Mouse (Mus musculus) heart, embryonic 16.5 days (tissue): ENCODE results near the gene Sar1a. TPM values are rescaled to one million over a fixed set of nuclear protein-coding genes. Genes with fewer than 3 reads are reported as not detected.

ENCODE experiments used
- ATAC-seq: fragments of 200-750 bp; cut with Nextera tagmentation; replicated peaks from 2 replicates; pipeline ENCODE4 v1.8.0; 2017; ENCODE audit warnings: moderate number of reproducible peaks; ENCODE audit not compliant: insufficient read depth, low FRiP score; ENCODE audit errors: extremely low read depth
- H3K27ac ChIP-seq: fragments of 300-500 bp; sonication (generic); 2 replicates; pipeline ENCODE4 v1.5.1; 2014; ENCODE audit warnings: mild to moderate bottlenecking, low read length, control low read depth, moderate library complexity
- H3K27me3 ChIP-seq: fragments of 300-500 bp; sonication (generic); 2 replicates; pipeline ENCODE4 v1.6.1; 2014; ENCODE audit warnings: low read length, mixed read lengths; ENCODE audit not compliant: control insufficient read depth, insufficient read depth
- H3K36me3 ChIP-seq: fragments of 300-500 bp; sonication (generic); 2 replicates; pipeline ENCODE4 v1.6.1; 2014; ENCODE audit not compliant: control insufficient read depth, insufficient read depth
- H3K4me1 ChIP-seq: fragments of 300-500 bp; sonication (generic); 2 replicates; pipeline ENCODE4 v1.6.1; 2014; ENCODE audit warnings: low read length, mixed read lengths; ENCODE audit not compliant: control insufficient read depth, insufficient read depth
- H3K4me2 ChIP-seq: fragments of 300-500 bp; sonication (generic); 2 replicates; pipeline ENCODE4 v1.6.1; 2014; ENCODE audit warnings: low read depth, mild to moderate bottlenecking, control low read depth, low read length
- H3K4me3 ChIP-seq: fragments of 300-500 bp; sonication (generic); 2 replicates; pipeline ENCODE4 v1.5.1; 2014; ENCODE audit warnings: mild to moderate bottlenecking, control low read depth, low read length
- H3K9ac ChIP-seq: fragments of 300-500 bp; sonication (generic); 2 replicates; pipeline ENCODE4 v1.6.1; 2014; ENCODE audit warnings: low read length, control low read depth
- H3K9me3 ChIP-seq: fragments of 300-500 bp; sonication (generic); replicated peaks from 2 replicates; pipeline ENCODE4 v1.6.1; 2016; ENCODE audit warnings: low read length; ENCODE audit not compliant: control insufficient read depth
- WGBS: fragments of 180-500 bp; shearing (Covaris S2); extraction: QIAGEN DNeasy Blood & Tissue Kit; methylation state at CpG from one replicate; pipeline ENCODE4 v1.1.7; 2014; 5-methylcytosine and 5-hydroxymethylcytosine counted together
- polyA plus RNA-seq: library from polyadenylated mRNA; unstranded; fragments of >200 nt; fragmentation: Nextera tagmentation; extraction: Ambion mirVana; gene quantifications from 2 replicates; pipeline ENCODE4 v1.2.1, GENCODE M21; 2015

Sar1a gene
- polyA plus RNA-seq, 1 experiment from 2014 or later: 182 TPM

DNA sequence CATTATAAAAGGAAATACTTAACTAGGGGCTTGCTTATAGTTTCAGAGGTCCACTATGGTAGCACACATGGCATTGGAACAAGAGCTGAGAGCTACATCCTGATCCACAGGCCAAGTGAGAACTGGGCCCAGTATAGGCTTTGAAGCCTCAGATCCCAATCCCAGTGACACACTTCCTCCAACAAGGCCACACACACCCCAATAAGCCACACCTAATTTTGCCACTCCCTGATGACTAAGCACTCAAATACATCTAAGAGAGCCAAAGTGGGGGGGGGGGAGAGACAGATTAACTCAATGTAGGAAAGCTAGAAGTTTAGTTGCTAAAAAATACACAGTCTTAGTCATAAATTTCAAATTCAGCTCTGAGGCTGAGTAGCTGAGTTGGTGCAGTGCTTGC, 10.2 kb upstream of the Sar1a start:
- ATAC-seq: no peak

DNA sequence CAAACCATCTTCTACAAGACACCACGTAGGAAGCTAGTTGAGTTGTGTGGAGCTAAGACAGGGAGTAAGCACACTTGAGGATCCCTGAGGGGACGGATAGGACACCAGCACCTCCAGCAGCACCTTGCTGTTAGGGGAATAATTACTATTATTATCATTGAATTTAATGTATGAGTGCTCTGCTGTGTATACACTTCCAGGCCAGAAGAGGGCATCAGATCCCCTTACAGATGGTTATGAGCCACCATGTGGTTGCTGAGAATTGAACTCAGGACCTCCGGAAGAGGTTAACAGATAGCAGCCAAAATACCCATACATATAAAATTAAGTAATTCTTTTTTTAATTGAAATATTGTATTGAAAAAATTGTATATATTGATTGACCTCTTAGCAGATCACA, 9.3 kb upstream of the Sar1a start:
- no peak overlapping the region for H3K4me3 ChIP-seq
- H3K4me1 ChIP-seq: no peaks in the 10 kb centered on the region
- no peaks in the 10 kb centered on the region for H3K27me3 ChIP-seq
- H3K9me3 ChIP-seq: no peaks in the 10 kb centered on the region
- H3K4me2 ChIP-seq: no peak overlapping the region
- 97% methylated on average over 3 of the region's 3 CpGs for WGBS
- ATAC-seq: no peak
- H3K9ac ChIP-seq: no peak overlapping the region
- H3K36me3 ChIP-seq: peaks cover 43% of the 10 kb centered on the region
- no peak overlapping the region for H3K27ac ChIP-seq

More for the DNA sequence above, 10.2 kb upstream of the Sar1a start:
- peaks cover 45% of the 10 kb centered on the region for H3K36me3 ChIP-seq
- H3K27ac ChIP-seq: no peak overlapping the region
- no peaks in the 10 kb centered on the region for H3K27me3 ChIP-seq
- no peaks in the 10 kb centered on the region for H3K9me3 ChIP-seq
- no peak overlapping the region for H3K4me3 ChIP-seq
- H3K9ac ChIP-seq: no peak overlapping the region
- no peak overlapping the region for H3K4me2 ChIP-seq
- no peaks in the 10 kb centered on the region for H3K4me1 ChIP-seq

DNA sequence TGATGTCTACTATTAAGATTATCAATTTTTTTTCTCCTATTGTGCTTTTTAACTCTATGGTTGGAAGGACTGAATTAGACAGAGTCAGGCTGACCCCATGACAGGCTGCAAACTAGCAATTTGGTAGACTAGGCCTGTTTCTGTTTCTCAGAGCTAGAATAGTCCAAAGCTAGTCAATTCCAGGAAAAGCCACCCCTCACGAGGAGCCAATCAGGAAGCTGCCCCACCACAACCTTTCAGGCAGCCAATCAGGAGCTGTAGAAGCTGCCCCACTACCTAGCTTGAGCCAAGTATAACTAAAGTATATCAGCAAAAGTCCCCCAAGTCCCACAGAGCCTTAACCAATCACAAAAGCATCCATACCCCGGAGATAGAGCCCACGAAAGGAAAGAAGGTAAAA, 4.2 kb upstream of the Sar1a start:
- Histone ChIP-seq H3K4me1 (peaks cover 3% of the 10 kb centered on the region; the same call in 1 of the 2 replicates), H3K4me3 (no peak overlapping the region), H3K27me3 (no peaks in the 10 kb centered on the region), H3K27ac (no peak overlapping the region), H3K9me3 (no peaks in the 10 kb centered on the region), H3K36me3 (peaks cover 16% of the 10 kb centered on the region), H3K4me2 (no peak overlapping the region), H3K9ac (no peak overlapping the region)
- ATAC-seq: no peak
- WGBS: 72% methylated on average over 3 of the region's 3 CpGs

DNA sequence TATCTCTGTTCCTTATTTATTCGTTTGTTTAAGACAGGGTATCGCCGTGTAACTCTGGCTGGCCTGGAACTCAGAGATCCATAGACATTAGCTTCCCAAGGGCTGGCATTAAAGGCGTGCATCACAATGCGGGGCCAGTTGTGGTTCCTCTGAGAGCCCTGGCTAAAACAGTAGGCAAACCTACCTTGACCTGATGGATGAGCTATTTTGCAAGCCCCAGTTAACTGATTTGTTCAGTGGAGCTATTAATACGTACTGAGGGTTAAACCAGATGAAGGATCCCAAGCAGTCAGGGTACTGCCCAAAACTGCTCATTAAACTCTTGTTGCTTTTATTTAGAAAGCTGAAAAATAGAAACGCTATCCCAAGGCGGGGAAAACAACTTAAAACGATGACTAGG, 554 bp upstream of the Sar1a start:
- no peaks in the 10 kb centered on the region for H3K9me3 ChIP-seq
- 0 out of 2 replicates have a peak, but pooled peaks have one; percentile 1 for ATAC-seq
- 33% methylated on average over 9 of the region's 9 CpGs for WGBS
- H3K4me3 ChIP-seq: peak overlapping the region; percentile 99
- no peaks in the 10 kb centered on the region for H3K27me3 ChIP-seq
- peaks cover 10% of the 10 kb centered on the region for H3K4me1 ChIP-seq
- H3K36me3 ChIP-seq: 0 out of 2 replicates have a peak, but pooled peaks cover 5% of the 10 kb centered on the region
- H3K9ac ChIP-seq: peak overlapping the region; percentile 83
- peak overlapping the region; percentile 87 for H3K4me2 ChIP-seq
- peak overlapping the region; percentile 90 for H3K27ac ChIP-seq

- no peaks in the 10 kb centered on the region for H3K4me1 ChIP-seq
These were observed 9.3 kb downstream of the Sar1a start for GRCm38 (mm10) chr10:61689405-61689804.

GRCm38 (mm10) chr10:61693563-61693962, 13.5 kb downstream of the Sar1a start:
- H3K9ac ChIP-seq: no peak overlapping the region
- WGBS: 81% methylated on average over 4 of the region's 4 CpGs
- no peaks in the 10 kb centered on the region for H3K9me3 ChIP-seq
- no peak overlapping the region for H3K4me2 ChIP-seq
- peaks cover 10% of the 10 kb centered on the region for H3K4me1 ChIP-seq
- ATAC-seq: no peak
- H3K36me3 ChIP-seq: peaks cover 41% of the 10 kb centered on the region
- H3K27ac ChIP-seq: no peak overlapping the region
- no peaks in the 10 kb centered on the region for H3K27me3 ChIP-seq
- no peak overlapping the region for H3K4me3 ChIP-seq

More at GRCm38 (mm10) chr10:61689405-61689804, 9.3 kb downstream of the Sar1a start:
- Histone ChIP-seq H3K9me3 (no peaks in the 10 kb centered on the region), H3K4me2 (no peak overlapping the region), H3K36me3 (peaks cover 73% of the 10 kb centered on the region), H3K27ac (no peak overlapping the region), H3K27me3 (no peaks in the 10 kb centered on the region), H3K4me3 (no peak overlapping the region), H3K9ac (no peak overlapping the region)
- no peak for ATAC-seq
- 67% methylated on average over 8 of the region's 8 CpGs for WGBS

- H3K9ac ChIP-seq: peak within 1 kb of the TSS; percentile 88
- peak; percentile 94 for ATAC-seq
- H3K4me1 ChIP-seq: peaks cover 10% of the 10 kb centered on the region
- WGBS: under 1% methylated on average over 42 of the region's 42 CpGs
- H3K4me2 ChIP-seq: peak within 1 kb of the TSS; percentile 100
- H3K27me3 ChIP-seq: no peaks in the 10 kb centered on the region
- H3K36me3 ChIP-seq: peaks cover 26% of the 10 kb centered on the region
- H3K4me3 ChIP-seq: peak within 1 kb of the TSS; percentile 95
- H3K9me3 ChIP-seq: no peaks in the 10 kb centered on the region
- peak within 1 kb of the TSS; percentile 41; the same call in 1 of the 2 replicates for H3K27ac ChIP-seq
These were observed 15.0 kb downstream of the Sar1a start, which contains the start of gene Tysnd1 for GRCm38 (mm10) chr10:61694870-61695670. Tysnd1 (plus strand) TSS chr10:61695514.

DNA sequence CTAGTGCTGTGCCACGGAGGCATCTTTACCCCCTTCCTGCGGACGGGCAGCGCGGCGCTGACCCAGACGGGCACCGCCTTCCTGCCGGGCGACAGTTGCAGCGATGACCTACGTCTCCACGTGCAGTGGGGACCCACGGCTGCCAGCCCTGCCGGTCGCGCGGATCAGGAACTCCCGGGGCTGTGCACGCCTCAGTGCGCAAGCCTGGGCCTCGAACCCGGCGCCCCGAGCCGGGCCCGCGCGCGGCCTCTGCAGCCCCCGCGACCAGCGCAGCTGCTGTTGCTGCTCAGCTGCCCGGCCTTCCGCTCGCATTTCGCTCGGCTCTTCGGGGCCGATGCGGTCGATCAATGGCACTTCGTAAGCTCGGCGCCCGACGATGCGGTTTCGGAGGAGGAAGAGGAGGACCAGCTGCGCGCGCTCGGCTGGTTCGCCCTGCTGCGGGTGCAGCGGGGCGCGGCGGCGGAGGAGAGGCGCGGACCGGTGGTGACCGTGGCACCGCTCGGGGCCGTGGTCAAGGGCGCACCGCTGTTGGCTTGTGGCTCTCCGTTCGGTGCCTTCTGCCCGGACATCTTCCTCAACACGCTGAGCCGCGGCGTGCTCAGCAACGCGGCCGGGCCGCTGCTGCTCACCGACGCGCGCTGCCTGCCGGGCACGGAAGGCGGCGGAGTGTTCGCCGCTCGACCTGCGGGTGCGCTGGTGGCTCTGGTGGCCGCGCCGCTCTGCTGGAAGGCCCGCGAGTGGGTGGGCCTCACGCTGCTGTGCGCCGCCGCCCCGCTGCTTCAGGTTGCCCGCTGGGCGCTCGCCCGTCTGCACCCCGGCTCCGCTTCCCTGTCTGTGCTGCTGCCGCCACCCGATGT, 15.8 kb downstream of the Sar1a start:
- ATAC-seq: no peak; the same call in none of the 2 replicates
- peak overlapping the region; percentile 88 for H3K9ac ChIP-seq
- peak overlapping the region; percentile 100 for H3K4me2 ChIP-seq
- peaks cover 20% of the 10 kb centered on the region for H3K36me3 ChIP-seq
- no peaks in the 10 kb centered on the region for H3K9me3 ChIP-seq
- peak overlapping the region; percentile 95 for H3K4me3 ChIP-seq
- peaks cover 10% of the 10 kb centered on the region for H3K4me1 ChIP-seq
- under 1% methylated on average over 103 of the region's 111 CpGs for WGBS
- 0 out of 2 replicates have a peak overlapping the region, but pooled peaks have one; percentile 31 for H3K27ac ChIP-seq
- no peaks in the 10 kb centered on the region for H3K27me3 ChIP-seq

DNA sequence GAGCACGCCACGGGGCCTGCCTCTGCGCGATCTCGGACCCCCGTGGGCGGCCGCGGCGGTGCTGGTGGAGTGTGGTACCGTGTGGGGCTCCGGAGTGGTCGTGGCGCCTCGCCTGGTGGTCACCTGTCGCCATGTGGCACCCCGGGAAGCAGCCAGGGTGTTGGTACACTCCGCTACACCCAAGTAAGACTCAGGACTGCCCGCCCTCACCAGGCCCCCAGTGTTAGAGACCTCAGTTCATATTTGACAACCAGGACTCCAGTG, 16.4 kb downstream of the Sar1a start:
- Histone ChIP-seq H3K36me3 (peaks cover 18% of the 10 kb centered on the region), H3K4me1 (peaks cover 10% of the 10 kb centered on the region), H3K4me3 (peak overlapping the region; percentile 95), H3K27me3 (no peaks in the 10 kb centered on the region), H3K9me3 (no peaks in the 10 kb centered on the region), H3K4me2 (peak overlapping the region; percentile 100), H3K9ac (peak overlapping the region; percentile 88), H3K27ac (no peak overlapping the region)
- 7% methylated on average over 19 of the region's 19 CpGs for WGBS
- no peak for ATAC-seq
